Mouse (Mus musculus): ENCODE data around the gene Syde2.

DNA sequence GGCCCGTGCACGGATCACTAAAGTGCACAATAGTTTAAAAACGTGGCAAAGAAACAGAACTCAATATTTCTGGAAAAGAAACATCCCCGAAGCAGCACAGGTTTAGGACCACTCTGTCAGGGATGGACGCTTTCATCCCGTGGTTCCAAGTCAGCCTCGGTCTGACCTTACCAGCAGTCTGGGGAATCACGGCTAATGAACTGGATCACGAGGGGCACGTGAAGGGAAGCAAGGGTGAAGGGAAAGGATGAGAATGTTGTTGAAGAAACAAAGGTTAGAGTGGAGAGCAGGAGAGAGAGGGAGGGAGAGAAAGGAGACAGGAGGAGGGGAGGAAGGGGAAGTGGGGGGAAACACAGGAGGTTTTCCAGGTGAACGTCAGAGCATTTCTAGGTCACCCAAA, 58.4 kb downstream of the Syde2 start:
- no peak for TF ChIP-seq POLR2A (IDR thresholded peaks at IDR 0.05; ENCODE audit: low read depth, low read length)
- TF ChIP-seq BHLHE40 (IDR thresholded peaks at IDR 0.05; ENCODE audit: low read depth, low read length) = no peak
- no peak for TF ChIP-seq CHD2 (IDR thresholded peaks at IDR 0.05; ENCODE audit: low read length)
- TF ChIP-seq CTCF (conservative IDR thresholded peaks at IDR 0.05 in 1 of 2, IDR thresholded peaks at IDR 0.05 in 1 of 2; ENCODE audit: low read depth in 2 of 2, low read length in 2 of 2) = no peak

Data from CH12.LX (cell line).